Mouse (Mus musculus) right cerebral cortex, postnatal 25 days (tissue): ENCODE data around the gene Nanog.

Experiments
- DNase-seq: peaks from one replicate; pipeline ENCODE4 v3.0.0; 2022

Gene Nanog

GRCm38 (mm10) chr6:122763844-122764445 is 56.7 kb downstream of the Nanog start:
- no peak for DNase-seq
